Mouse (Mus musculus): Measurements from ENCODE around the gene Cdkl3. TPM values are rescaled to one million over a fixed set of nuclear protein-coding genes. Genes with fewer than 3 reads are reported as not detected.

Gene Cdkl3
- total RNA-seq (2023) = 2.2 TPM

DNA sequence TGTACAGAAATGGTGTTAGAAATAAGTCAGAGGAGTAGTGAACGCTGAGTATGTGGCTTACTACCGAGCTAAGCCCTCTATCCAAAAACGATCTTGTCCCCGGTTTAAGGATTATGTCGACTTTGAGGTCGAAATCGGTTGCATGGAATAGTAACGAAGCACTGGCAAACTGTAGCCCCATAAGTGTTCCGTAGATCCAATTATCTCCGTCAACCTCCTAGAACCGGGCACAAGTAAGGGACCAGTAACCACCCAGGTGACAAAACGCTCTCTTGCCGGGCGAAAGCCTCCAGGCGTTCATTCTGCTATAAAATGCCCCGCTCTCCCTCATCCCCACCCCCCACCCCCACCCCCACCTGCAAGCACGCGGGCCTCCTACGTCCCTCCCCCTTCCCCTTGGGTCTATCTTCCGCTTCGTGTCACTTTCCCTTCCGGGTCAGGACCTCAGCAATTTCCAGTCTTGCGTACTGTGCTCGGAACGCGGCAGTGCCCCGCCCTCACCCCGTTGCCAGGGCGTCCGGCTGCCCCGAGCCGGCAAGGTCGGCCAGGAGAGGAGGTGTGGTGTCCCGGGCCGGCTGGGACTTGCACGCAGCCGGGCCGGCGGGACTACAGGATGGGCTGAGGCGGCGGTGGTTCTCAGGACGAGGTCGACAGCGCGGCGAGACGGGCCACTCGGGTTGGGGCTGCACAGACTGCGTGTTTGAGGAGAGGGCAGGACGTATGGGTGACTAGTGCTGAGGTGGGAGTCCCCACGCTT lies at the start of gene Cdkl3:
TSS of gene Cdkl3 (plus strand) at position 450 of the 757 bp plus-strand sequence.

DNA sequence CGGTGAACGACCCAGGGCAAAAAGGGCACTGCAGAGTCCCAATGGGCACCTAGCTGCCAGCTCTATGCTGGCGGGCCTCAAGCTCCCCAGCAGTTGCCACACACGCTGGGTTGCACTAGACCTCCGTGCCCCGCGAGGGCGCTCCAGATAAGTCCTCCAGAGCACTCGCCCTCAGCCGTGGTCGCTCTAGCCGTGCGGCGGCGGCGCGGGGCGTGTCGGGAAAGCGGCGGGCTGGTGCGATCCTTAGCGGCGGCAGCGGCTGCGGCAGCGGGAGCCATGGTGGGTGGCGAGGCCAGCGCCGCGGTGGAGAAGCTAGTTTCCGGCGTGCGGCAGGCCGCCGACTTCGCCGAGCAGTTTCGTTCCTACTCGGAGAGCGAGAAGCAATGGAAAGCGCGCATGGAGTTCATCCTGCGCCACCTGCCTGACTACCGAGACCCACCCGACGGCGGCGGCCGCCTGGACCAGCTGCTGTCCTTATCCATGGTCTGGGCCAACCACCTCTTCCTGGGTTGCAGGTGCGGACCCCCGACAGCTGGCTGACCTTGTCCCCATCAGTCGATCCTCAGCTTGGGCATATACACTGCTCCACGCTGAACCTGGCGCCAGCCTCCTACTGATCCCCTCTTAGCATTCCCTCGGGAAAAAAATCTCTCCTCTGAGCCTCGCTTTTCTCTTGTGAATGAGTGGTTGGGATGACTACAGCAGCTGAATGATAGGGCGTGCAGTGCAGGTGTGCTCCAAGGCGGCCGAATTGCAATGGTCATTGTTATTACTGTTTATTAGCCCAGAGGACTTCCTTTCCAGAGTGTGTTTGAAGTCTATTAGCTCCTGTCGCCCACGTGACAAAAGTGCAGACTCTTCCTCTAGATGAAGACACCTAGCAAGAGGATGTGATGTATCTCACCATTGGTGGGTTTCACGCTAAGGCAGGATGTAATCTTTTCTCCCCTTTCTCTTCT lies 36.3 kb upstream of the Cdkl3 start, which contains the start of gene Cdkn2aipnl:
TSS of gene Cdkn2aipnl (plus strand) at position 219 of the 959 bp plus-strand sequence.

DNA sequence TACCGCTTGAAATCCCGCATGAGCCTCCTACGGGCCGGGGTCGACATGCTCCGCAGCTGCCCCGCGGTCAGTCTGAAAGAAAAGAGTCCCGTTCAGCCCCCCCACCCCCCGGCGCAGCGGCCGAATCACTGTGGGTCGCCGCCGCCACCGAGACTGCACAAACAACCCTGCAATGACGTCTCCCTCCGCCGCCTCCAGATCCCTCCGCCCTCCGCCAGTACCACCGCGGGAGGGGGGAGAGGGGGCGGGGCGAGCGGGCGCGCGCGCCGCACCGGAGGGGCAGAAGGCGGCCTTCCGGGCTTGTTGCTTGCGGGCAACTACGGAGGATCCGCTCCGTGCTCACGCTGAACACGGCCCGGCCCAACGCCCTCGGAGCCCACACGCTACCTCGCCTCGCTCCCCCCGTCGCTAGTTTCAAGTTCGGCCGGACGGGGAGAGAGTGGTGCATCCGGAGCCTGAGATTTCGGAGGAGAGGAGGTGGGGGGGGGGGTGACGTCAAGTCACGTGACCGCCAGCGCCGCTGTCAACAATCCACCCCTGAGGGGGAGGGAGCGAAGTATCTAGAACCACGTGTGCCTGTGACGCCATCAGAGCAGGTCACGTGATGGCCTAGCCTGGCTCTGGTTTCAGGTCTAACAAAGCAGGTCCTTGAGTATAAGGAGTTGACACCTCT lies 3.6 kb upstream of the Cdkl3 start, which contains the start of gene Ube2b:
TSS of gene Ube2b (minus strand) at position 473 of the 673 bp plus-strand sequence.

DNA sequence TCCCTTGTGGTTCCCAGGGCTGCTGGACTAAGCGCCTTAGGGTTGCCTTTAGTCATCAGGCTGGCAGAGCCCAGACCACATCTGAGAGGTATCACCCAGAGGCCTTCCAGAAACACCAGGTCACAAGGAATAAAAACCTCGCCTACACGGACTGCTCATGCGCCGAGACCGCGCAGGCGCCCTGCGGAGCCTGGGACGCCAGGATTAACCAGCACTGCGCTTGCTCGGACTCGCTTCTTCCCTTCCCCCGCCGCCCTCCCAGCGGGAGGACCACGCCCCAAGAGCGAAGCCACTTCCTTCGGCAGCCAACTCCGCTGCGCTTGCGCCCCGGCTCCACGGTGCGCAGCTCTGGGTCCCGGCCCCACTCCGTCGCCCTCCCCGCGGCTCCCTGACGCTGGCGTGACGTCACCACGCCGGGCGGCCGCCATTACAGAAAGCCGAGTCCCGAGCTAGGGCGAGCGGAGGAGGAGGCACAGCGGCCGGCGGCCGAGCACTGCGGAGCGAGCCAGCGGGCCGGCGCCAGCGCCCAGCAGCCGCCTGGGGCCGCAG lies 94.5 kb downstream of the Cdkl3 start, which contains the start of gene Ppp2ca:
TSS of gene Ppp2ca (plus strand) at position 284 of the 549 bp plus-strand sequence.

Other genes starting within 250 kb of the Cdkl3 start
- gene Sec24a, start 240.6 kb upstream of the Cdkl3 start, total RNA-seq (2023) = 55.5 TPM
- 31.3 TPM for gene Sar1b, start 240.5 kb upstream of the Cdkl3 start, total RNA-seq (2023)
- gene Jade2, start 146.6 kb upstream of the Cdkl3 start, total RNA-seq (2023) = 66.0 TPM
- 52.3 TPM for gene Cdkn2aipnl, start 36.6 kb upstream of the Cdkl3 start, total RNA-seq (2023)
- gene Ube2b, start 3.5 kb upstream of the Cdkl3 start, total RNA-seq (2023) = 244 TPM
- 124 TPM for gene Ppp2ca, start 94.5 kb downstream of the Cdkl3 start, total RNA-seq (2023)
- not detected for gene Olfr1373, start 141.3 kb downstream of the Cdkl3 start, total RNA-seq (2023)
- not detected for gene Olfr1371, start 209.8 kb downstream of the Cdkl3 start, total RNA-seq (2023)
- gene Skp1a, start 227.8 kb downstream of the Cdkl3 start, total RNA-seq (2023) = 178 TPM